Mouse (Mus musculus) limb, embryonic 15.5 days (tissue): Measurements from ENCODE around the gene Rab3b. TPM values are rescaled to one million over a fixed set of nuclear protein-coding genes. Genes with fewer than 3 reads are reported as not detected.

Experiments used
- ATAC-seq: fragments of 200-750 bp; cut with Nextera tagmentation; 2 replicates; pipeline ENCODE4 v1.8.0; 2017; ENCODE audit warnings: low read depth, moderate TSS enrichment; ENCODE audit not compliant: insufficient number of reproducible peaks, low FRiP score, low TSS enrichment
- H3K27ac ChIP-seq: fragments of 300-500 bp; sonication (generic); 2 replicates; pipeline ENCODE4 v1.5.1; 2015; ENCODE audit warnings: moderate library complexity, mild to moderate bottlenecking, inconsistent platforms
- H3K27me3 ChIP-seq: fragments of 300-500 bp; sonication (generic); 2 replicates; pipeline ENCODE4 v1.6.1; 2015; ENCODE audit warnings: inconsistent platforms
- H3K36me3 ChIP-seq: fragments of 300-500 bp; sonication (generic); 2 replicates; pipeline ENCODE4 v1.6.1; 2015; ENCODE audit warnings: inconsistent platforms
- H3K4me1 ChIP-seq: fragments of 300-500 bp; sonication (generic); 2 replicates; pipeline ENCODE4 v1.6.1; 2015; ENCODE audit warnings: inconsistent platforms
- H3K4me2 ChIP-seq: fragments of 300-500 bp; sonication (generic); 2 replicates; pipeline ENCODE4 v1.6.1; 2015; ENCODE audit warnings: mild to moderate bottlenecking, inconsistent platforms
- H3K4me3 ChIP-seq: fragments of 300-500 bp; sonication (generic); 2 replicates; pipeline ENCODE4 v1.5.1; 2015; ENCODE audit warnings: mild to moderate bottlenecking, inconsistent platforms
- H3K9ac ChIP-seq: fragments of 300-500 bp; sonication (generic); 2 replicates; pipeline ENCODE4 v1.6.1; 2015; ENCODE audit warnings: inconsistent platforms
- H3K9me3 ChIP-seq: fragments of 300-500 bp; sonication (generic); 2 replicates; pipeline ENCODE4 v1.6.1; 2016; ENCODE audit warnings: inconsistent platforms
- WGBS: fragments of 180-500 bp; shearing (Covaris S2); methylation state at CpG from one replicate; pipeline ENCODE4 v1.1.7; 2015; 5-methylcytosine and 5-hydroxymethylcytosine counted together
- polyA plus RNA-seq: library from polyadenylated mRNA; unstranded; fragments of >200 nt; fragmentation: Nextera tagmentation; extraction: Ambion mirVana; gene quantifications from 2 replicates; pipeline ENCODE4 v1.2.1, GENCODE M21; 2015

Gene Rab3b
- polyA plus RNA-seq, 1 experiment from 2014 or later, result 12.3 TPM

- H3K4me1 ChIP-seq, result peaks cover 3% of the 10 kb centered on the region
- H3K4me3 ChIP-seq, result no peak overlapping the region
- no peak overlapping the region for H3K9ac ChIP-seq
- H3K9me3 ChIP-seq, result no peaks in the 10 kb centered on the region
- no peak for ATAC-seq
- H3K4me2 ChIP-seq, result no peak overlapping the region
- no peaks in the 10 kb centered on the region for H3K36me3 ChIP-seq
- H3K27ac ChIP-seq, result no peak overlapping the region
- 55% methylated on average over 1 of the region's 1 CpGs for WGBS
- H3K27me3 ChIP-seq, result no peaks in the 10 kb centered on the region
Measured at GRCm38 (mm10) chr4:108933163-108933562, 54.3 kb downstream of the Rab3b start.

GRCm38 (mm10) chr4:108934856-108935255, 56.0 kb downstream of the Rab3b start:
- H3K36me3 ChIP-seq, result no peaks in the 10 kb centered on the region
- H3K4me2 ChIP-seq, result no peak overlapping the region
- H3K27me3 ChIP-seq, result no peaks in the 10 kb centered on the region
- H3K27ac ChIP-seq, result no peak overlapping the region
- no peaks in the 10 kb centered on the region for H3K9me3 ChIP-seq
- no peak overlapping the region for H3K9ac ChIP-seq
- ATAC-seq, result no peak
- H3K4me1 ChIP-seq, result peaks cover 7% of the 10 kb centered on the region
- 82% methylated on average over 4 of the region's 4 CpGs for WGBS
- no peak overlapping the region for H3K4me3 ChIP-seq

- Histone ChIP-seq H3K36me3 (no peaks in the 10 kb centered on the region), H3K27ac (no peak overlapping the region), H3K9me3 (no peaks in the 10 kb centered on the region), H3K27me3 (no peaks in the 10 kb centered on the region), H3K4me3 (no peak overlapping the region), H3K9ac (no peak overlapping the region), H3K4me1 (peaks cover 7% of the 10 kb centered on the region), H3K4me2 (no peak overlapping the region)
- WGBS, result 39% methylated on average over 12 of the region's 12 CpGs
- no peak for ATAC-seq
Measured at GRCm38 (mm10) chr4:108937848-108938771, 59.2 kb downstream of the Rab3b start.

DNA sequence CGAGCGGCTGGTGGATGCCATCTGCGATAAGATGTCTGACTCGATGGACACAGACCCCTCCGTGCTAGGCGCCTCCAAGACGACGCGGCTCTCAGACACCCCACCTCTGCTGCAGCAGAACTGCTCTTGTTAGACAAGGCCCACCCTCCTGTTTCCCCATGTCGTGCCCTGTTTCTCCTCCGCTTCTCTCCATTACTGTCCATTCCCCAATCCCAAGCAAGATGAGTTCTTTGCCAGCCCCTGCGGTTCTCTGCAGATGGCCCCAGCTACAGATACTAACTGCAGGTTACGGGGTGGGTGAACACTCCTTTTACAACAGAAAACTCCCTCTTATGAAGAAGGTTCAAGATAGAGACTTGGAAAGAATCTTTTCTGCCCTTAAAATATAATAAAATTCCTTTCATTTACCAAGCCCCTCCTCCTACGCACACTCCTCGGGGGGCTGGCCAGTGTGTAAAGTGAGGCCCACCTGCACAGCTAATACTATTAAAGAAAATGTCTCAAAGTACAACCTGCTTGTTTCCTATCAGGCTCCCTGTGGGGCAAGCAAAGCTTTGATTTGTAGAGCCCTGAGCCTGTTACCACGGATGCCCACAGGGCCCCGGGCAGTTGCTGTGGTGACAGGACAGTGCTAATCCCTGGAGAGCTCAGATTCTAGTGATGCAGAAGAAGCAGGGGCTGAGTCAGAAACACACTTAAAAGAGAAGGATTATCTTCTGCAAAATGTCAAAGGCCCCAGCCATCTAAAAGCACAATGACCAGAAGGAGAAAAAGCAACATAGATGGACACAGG, 62.0 kb downstream of the Rab3b start:
- no peak for ATAC-seq
- 76% methylated on average over 17 of the region's 17 CpGs for WGBS
- H3K36me3 ChIP-seq, result no peaks in the 10 kb centered on the region
- peaks cover 7% of the 10 kb centered on the region for H3K4me1 ChIP-seq
- H3K9me3 ChIP-seq, result no peaks in the 10 kb centered on the region
- H3K27ac ChIP-seq, result no peak overlapping the region
- no peak overlapping the region for H3K9ac ChIP-seq
- no peak overlapping the region for H3K4me3 ChIP-seq
- H3K27me3 ChIP-seq, result no peaks in the 10 kb centered on the region
- H3K4me2 ChIP-seq, result no peak overlapping the region

- Histone ChIP-seq H3K27me3 (no peaks in the 10 kb centered on the region), H3K4me1 (peaks cover 7% of the 10 kb centered on the region), H3K4me2 (no peak overlapping the region), H3K36me3 (no peaks in the 10 kb centered on the region), H3K4me3 (no peak overlapping the region), H3K27ac (no peak overlapping the region), H3K9ac (no peak overlapping the region), H3K9me3 (no peaks in the 10 kb centered on the region)
- no peak for ATAC-seq
- 85% methylated on average over 4 of the region's 4 CpGs for WGBS
Measured at GRCm38 (mm10) chr4:108942171-108942570, 63.3 kb downstream of the Rab3b start.

DNA sequence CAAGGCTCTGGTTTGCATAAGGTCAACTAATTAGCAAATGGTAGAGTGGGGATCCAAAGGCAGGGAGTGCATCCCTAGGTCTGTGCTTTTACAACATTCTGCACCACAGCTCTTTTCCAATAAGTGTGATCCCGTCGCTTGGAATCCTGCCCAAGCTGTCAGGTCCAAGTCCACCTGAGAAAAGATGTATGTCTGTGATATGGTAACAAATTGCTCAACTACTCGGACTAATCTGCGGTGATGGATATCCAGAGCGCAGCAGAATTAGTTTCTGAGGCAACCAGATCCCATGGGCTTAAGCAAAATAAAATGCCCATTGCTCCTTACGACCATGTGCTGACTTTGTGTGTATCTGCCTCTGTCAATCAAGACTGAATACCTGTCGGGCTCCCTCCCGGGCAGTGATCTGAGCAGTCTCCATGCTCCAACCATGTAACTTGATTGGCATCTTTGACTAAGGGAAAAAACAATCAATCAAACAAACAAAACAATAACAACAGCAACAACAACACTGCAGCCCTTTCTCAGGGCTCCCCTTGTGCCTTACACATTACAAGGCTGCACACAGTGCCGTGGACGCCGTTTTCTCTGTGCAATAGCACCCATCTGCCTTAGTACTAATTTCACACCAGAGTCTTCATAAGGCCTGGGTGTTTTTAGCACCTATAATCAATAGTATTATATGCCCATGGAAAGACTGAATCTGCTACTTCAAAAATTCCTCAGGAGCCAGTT, 64.3 kb downstream of the Rab3b start:
- 76% methylated on average over 11 of the region's 11 CpGs for WGBS
- Histone ChIP-seq H3K27me3 (no peaks in the 10 kb centered on the region), H3K27ac (no peak overlapping the region), H3K4me3 (no peak overlapping the region), H3K9me3 (no peaks in the 10 kb centered on the region), H3K9ac (no peak overlapping the region), H3K36me3 (no peaks in the 10 kb centered on the region), H3K4me2 (no peak overlapping the region), H3K4me1 (peaks cover 4% of the 10 kb centered on the region)
- ATAC-seq, result no peak

DNA sequence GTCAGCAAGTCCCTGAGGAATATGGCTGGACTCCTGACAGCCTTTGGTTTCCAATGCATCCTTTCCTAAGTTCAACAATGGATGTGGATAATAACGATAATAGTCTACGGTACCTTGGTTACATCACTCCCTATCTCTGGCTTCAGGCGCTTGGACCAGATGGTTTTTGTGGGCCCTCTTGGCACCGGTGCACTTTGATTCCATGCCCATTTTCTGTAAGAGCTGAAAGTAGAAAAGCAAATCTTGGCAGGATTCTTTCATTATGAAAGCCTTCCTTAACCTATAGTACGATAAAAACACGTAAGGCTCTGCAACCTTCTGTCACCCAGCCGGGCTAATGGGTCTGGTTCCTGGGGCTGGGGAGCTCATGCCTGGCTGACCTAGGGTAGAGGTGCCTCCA, 70.3 kb downstream of the Rab3b start:
- Histone ChIP-seq H3K9ac (no peak overlapping the region), H3K4me2 (no peak overlapping the region), H3K4me3 (no peak overlapping the region), H3K27ac (no peak overlapping the region), H3K27me3 (no peaks in the 10 kb centered on the region), H3K4me1 (no peaks in the 10 kb centered on the region), H3K36me3 (no peaks in the 10 kb centered on the region), H3K9me3 (no peaks in the 10 kb centered on the region)
- 68% methylated on average over 7 of the region's 7 CpGs for WGBS
- ATAC-seq, result no peak

GRCm38 (mm10) chr4:108950201-108950600, 71.3 kb downstream of the Rab3b start:
- H3K9me3 ChIP-seq, result no peaks in the 10 kb centered on the region
- WGBS, result 90% methylated on average over 1 of the region's 1 CpGs

GRCm38 (mm10) chr4:108951663-108952062, 72.8 kb downstream of the Rab3b start:
- no peaks in the 10 kb centered on the region for H3K4me1 ChIP-seq
- ATAC-seq, result no peak

More at GRCm38 (mm10) chr4:108950201-108950600, 71.3 kb downstream of the Rab3b start:
- H3K27ac ChIP-seq, result no peak overlapping the region
- no peak overlapping the region for H3K9ac ChIP-seq
- H3K4me2 ChIP-seq, result no peak overlapping the region
- no peaks in the 10 kb centered on the region for H3K4me1 ChIP-seq
- ATAC-seq, result no peak
- no peaks in the 10 kb centered on the region for H3K36me3 ChIP-seq
- H3K27me3 ChIP-seq, result no peaks in the 10 kb centered on the region
- H3K4me3 ChIP-seq, result no peak overlapping the region

GRCm38 (mm10) chr4:108959696-108960095, 80.8 kb downstream of the Rab3b start:
- ATAC-seq, result no peak
- 81% methylated on average over 3 of the region's 3 CpGs for WGBS
- no peak overlapping the region for H3K27ac ChIP-seq
- H3K4me1 ChIP-seq, result no peaks in the 10 kb centered on the region
- no peaks in the 10 kb centered on the region for H3K9me3 ChIP-seq
- H3K36me3 ChIP-seq, result no peaks in the 10 kb centered on the region
- H3K4me3 ChIP-seq, result no peak overlapping the region
- H3K4me2 ChIP-seq, result no peak overlapping the region
- H3K9ac ChIP-seq, result no peak overlapping the region
- H3K27me3 ChIP-seq, result no peaks in the 10 kb centered on the region

More at GRCm38 (mm10) chr4:108951663-108952062, 72.8 kb downstream of the Rab3b start:
- no peaks in the 10 kb centered on the region for H3K36me3 ChIP-seq
- no peak overlapping the region for H3K4me3 ChIP-seq
- WGBS, result 79% methylated on average over 4 of the region's 4 CpGs
- H3K4me2 ChIP-seq, result no peak overlapping the region
- no peak overlapping the region for H3K9ac ChIP-seq
- no peak overlapping the region for H3K27ac ChIP-seq
- no peaks in the 10 kb centered on the region for H3K9me3 ChIP-seq
- no peaks in the 10 kb centered on the region for H3K27me3 ChIP-seq

DNA sequence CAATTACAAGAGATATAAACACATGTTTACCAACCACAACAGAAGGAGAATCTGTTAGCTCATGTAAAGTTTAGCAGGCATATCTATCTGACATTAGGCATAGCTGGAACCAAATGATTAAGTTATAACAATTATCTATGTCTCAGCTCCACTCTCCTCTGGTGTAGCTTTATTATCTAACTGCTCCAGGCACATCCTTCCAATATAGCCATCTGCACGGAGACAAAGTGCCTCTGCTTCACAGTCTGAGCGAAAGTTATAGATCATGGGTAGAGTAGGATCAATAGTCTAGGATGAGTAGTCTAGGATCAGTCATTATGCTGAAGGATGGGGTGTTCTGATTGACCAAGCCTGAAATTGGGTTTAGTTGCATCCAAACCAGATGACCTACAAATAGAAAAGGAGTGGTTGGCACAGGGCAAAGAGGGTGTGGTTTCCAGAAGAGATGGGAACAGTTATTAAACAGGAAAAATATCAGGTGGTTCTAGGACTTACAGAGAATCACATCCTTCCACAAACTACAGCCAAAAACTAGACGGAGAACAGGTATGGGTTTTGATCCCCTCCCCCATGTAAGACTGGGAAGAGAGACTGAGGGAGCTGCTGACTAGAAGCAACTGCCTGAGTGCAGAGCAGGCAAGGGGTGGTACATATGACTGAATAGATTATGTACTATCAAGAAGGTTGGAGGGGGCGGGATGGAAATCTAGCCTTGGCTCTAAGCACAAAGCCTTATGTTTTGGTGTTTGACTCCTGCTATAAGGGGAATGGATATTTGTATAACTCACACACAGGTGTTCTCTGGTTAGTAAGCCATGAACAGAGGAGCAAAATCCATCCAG, 82.0 kb downstream of the Rab3b start:
- Histone ChIP-seq H3K27ac (no peak overlapping the region), H3K4me2 (no peak overlapping the region), H3K4me1 (no peaks in the 10 kb centered on the region), H3K27me3 (no peaks in the 10 kb centered on the region), H3K36me3 (no peaks in the 10 kb centered on the region), H3K9ac (no peak overlapping the region), H3K9me3 (no peaks in the 10 kb centered on the region), H3K4me3 (no peak overlapping the region)
- WGBS, result 87% methylated on average over 4 of the region's 4 CpGs
- no peak for ATAC-seq
